Mouse (Mus musculus) heart, postnatal 0 days (tissue): ENCODE measurements around the gene Ptpn3.

Source experiments
- CTCF ChIP-seq: IDR thresholded peaks from 2 replicates; pipeline ENCODE4 v1.5.1; 2016; ENCODE audit warnings: antibody characterized with exemption, control low read depth, low read depth
- EP300 ChIP-seq: IDR thresholded peaks from 2 replicates; pipeline ENCODE4 v1.6.1; 2016; ENCODE audit warnings: antibody characterized with exemption, low read depth

DNA sequence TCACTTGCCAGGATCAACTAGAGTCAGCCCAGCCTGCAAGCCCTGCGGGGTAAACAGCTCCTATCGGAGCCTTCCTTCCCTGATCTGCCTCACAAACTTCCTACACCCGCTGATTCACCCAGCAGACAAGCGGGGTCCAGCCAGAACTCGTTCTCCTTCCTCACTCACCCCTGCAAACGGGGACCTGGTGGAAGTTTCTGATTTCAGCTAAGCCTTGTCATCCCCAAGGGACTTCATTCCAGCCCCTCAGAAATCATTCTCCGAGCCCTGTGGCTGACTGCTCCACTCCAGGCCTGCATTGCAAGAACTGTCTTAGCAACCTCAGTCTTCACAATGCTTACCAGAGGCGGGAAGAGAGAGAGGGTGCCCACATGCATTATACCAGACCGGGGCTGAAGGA is 39.8 kb downstream of the Ptpn3 start:
- TF ChIP-seq CTCF (no peak), EP300 (no peak)
